Mouse (Mus musculus): ENCODE data around the gene Pomgnt2. TPM values are rescaled to one million over a fixed set of nuclear protein-coding genes. Genes with fewer than 3 reads are reported as not detected.

The Pomgnt2 gene
- total RNA-seq, 2 experiments from 2014 or later = 15.9 to 16.6 TPM

- DNase-seq (ENCODE audit: low spot score) = peak; percentile 84
Observed at GRCm38 (mm10) chr9:122014241-122014667, 17.3 kb upstream of the Pomgnt2 start.

DNA sequence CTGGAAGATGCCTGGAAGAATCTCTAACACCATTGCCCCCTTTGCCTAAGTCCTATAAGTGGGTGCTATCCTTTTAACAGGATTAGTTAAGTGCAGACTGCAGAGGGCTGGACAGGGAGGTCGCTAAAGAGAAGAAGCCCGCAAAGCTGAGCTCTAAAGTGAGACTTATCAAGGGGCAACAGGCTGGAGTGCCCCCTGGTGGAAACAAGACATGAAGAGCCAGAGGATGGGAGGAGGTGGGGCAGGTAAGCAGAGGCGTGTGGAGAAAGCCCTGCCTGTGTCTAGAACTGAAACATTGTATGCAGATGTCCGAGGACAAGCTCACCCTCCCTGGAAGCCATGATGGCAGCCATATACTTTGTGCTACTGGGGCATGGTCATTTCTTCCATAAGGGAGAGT, 16.7 kb upstream of the Pomgnt2 start:
- no peak for DNase-seq (ENCODE audit: low spot score)

GRCm38 (mm10) chr9:122012816-122013215, 15.9 kb upstream of the Pomgnt2 start:
- no peak for DNase-seq (ENCODE audit: low spot score)

DNA sequence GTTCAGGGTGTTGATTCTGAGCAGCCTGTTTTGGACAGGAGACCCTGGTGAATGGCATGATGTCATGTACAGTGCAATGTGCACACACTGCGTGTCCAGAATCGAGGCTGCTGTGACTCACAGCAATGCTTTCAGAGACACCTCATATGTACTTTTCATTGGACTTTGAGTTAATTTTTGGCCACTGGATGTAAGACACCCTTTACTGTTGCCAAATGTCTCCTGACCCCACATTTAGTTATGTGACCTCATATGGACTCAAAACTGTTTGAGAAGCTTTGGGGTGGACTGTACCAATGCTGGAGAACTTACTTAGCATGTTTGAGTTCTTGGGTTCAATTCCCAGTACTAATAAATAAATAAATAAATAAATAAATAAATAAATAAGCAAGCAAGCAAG, 13.8 kb upstream of the Pomgnt2 start:
- no peak for DNase-seq (ENCODE audit: low spot score)

- DNase-seq (ENCODE audit: low spot score) = no peak
Observed at GRCm38 (mm10) chr9:122008876-122009275, 12.0 kb upstream of the Pomgnt2 start.

DNA sequence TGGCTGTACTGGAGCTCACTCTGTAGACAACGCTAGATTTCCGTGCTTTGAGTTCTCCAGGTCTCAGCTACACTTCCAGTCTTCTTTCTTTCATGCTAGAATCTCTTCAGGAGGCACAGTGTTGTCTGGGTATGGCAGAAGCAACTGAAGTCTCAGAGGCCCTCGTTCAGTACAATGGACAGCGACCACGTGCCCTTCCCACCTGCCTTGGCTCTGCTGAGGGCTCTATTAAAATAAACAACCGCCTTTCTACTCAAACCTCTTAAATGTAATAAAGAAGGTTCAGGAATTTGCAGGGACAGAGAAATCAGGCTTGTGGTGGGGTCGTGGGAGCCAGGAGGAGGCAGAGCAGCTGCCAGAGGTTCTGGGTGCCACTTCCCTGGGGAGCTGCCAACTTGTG, 9.7 kb upstream of the Pomgnt2 start:
- no peak for DNase-seq (ENCODE audit: low spot score)

DNA sequence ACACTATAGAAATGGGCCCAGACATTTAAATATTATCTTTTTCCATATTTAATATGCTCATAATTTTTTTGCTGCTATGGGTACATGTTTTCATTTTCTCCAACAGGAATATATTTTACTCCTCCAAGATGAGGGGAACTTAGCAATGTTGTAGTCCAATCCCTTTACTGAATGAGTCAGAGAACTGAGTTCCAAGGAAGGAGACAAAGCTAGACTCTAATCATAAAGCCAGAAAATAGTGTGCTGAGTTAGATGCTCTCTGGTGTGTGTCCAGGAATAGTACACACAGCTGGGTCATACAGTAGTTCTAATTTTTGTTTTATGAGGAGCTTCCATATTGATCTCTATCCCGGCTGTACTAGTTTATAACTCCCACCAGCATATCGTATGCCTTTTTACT, 9.3 kb upstream of the Pomgnt2 start:
- no peak for DNase-seq (ENCODE audit: low spot score)

DNA sequence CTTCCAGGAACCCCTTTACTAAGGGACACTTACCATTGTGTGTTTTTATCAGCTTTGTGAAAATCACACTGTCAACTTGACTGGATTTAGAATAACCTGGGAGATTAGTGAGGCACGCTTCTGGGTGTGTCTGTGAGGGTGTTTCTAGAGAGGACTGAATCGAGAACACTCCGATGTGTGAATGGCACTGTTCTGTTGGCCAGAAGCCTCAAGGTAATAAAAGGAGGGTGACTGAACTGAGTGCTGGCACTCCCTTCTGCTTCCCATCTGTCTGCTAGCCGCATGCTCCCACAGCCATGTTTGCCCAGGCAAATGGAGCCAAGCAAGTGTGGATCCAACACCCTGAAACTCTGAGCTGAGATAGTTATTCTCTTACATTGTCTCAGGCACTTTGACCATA, 1.1 kb upstream of the Pomgnt2 start:
- no peak for DNase-seq (ENCODE audit: low spot score)

DNA sequence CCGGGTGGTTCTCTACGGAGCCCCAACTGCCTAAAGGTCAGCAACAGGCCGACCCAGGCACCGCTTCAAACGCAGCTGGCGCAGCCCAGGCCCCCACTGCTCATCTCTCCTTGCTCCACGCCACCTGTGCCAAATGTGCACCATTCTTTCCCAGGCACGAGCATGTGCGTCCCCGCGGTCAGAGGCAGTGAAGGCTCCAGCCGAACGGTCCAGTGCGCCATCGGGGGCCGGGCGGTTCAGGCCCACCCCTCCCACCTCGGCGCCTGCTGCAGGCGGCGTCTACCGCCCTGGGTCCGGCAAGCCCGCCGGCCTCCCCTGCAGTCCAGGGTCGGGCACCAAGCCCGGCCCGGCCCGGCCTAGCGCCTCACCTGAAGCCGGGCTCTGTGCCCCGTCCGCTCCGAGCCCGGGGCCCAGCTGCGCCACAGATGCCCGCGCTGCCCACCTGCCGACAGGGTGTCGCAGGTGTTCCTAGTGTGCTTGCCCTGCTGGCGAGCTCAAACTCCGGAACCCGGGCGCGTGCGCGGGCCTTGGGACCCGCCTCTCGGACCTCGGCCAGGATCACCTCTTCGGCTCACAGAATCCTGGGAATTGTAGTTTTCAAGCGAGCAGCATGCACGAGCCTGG, 1.3 kb downstream of the Pomgnt2 start:
- peak; percentile 90 for DNase-seq (ENCODE audit: low spot score)

DNA sequence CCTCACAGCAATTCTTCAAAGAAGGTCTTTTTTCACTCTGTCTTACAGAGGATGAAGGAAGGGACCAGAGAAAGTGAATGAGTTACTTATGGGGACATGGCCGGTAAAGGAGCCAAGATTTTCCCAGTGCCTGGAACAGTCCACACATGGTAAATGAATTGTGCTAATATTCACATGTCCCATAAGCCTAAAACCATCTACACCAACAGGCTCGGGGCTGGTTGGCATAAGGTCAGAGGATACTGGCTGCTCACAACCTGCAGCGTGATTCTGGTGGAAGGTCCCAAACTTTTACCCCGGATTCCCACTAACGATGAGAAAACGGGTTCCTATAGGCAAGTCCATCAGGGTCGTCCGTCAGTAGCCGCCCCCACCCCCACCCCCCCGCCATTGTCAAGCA, 1.8 kb downstream of the Pomgnt2 start:
- no peak for DNase-seq (ENCODE audit: low spot score)

- DNase-seq (ENCODE audit: low spot score) = no peak
Observed at GRCm38 (mm10) chr9:121993047-121993446, 3.9 kb downstream of the Pomgnt2 start.

- DNase-seq (ENCODE audit: low spot score) = no peak
Observed at GRCm38 (mm10) chr9:121991041-121991440, 5.9 kb downstream of the Pomgnt2 start.

- no peak for DNase-seq (ENCODE audit: low spot score)
Observed at GRCm38 (mm10) chr9:121989536-121989935, 7.4 kb downstream of the Pomgnt2 start.

GRCm38 (mm10) chr9:121988910-121989309, 8.0 kb downstream of the Pomgnt2 start:
- DNase-seq (ENCODE audit: low spot score) = no peak

DNA sequence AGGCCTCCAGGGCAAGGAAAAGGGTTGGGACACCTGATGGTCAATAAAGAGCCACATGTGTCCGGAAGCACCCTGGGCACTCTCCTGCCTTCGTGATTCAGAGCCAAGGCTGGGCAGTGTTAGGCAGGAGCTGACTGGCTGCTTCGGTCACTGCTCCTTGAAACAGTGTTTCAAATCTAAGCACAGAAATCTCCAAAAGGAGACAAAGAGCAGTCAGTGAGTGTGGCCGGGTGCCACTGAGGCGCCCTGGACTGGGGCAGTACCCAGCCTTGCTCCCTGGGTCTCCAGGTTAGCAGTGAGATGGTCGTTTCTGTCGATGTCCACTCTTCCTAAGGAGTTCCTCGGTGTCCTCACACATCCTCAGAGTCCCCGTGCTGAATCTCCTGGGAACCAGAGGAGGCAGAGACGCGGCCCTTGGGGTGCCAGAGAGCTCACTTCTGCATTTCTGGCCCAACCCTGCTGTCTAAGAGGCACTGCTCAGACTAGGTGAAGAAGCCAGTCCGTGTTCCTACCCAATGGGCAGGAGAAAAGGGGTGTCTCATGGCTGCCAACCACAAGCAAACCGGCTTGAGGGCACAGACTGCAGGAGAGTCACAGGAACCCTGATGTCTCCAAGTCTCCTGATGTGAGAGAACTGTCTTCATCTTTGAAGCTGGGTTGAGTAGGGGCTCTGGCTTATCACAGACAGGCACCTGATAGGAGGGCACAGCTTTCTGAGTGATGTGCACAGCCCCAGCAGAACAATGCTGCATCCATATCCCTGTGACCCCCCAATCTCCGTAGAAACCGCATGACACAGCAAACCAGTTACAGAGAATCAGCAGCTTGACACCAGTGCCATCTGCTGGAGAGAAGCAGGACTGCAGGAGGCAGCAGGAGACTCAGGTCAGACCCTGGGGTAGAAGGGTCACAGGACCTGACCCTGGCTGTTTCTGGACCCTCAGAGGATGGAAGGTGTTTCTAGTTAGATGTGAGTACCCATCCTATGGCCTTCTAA, 12.1 kb downstream of the Pomgnt2 start:
- peak; percentile 78 for DNase-seq (ENCODE audit: low spot score)

DNA sequence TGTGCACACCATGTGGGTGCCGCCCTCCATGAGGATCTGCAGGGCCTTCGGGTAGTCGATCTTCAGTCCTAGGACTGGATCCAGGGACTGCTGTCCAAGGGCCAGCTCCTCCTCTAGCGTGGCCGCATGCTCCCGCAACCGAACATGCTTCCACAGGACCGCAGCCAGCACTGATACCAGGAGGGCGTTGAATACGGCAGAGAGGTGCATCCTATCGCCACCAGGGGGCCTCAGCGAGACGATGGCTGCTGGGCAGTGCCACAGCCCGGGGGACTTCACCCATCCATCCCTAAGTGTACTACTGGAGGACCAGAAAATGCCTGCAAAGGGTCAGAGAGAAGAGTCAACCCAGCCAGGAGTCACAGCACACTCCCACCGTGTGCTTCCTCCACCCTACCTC, 13.4 kb downstream of the Pomgnt2 start:
- peak; percentile 79 for DNase-seq (ENCODE audit: low spot score)

- DNase-seq (ENCODE audit: low spot score) = no peak
Observed at GRCm38 (mm10) chr9:121982665-121983064, 14.2 kb downstream of the Pomgnt2 start.

DNA sequence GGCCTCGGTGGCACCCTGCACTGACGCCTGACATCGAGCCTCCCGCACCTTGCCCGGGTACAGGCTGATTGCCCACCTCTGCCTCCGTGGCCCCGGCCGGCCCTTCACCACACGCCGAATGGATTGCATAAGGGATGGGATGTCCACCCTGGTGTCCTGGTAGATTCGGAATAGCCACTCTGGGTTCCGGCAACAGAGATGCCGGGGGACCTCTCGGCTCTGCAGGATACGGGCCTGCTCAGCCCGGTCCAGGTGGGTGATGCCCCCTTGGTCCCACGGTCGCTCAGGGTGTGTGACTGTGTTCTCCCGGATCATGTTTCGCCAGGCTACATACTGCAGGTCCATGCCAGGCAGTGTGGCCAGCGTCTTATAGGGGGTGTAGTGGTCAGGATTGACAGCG, 14.7 kb downstream of the Pomgnt2 start:
- DNase-seq (ENCODE audit: low spot score) = no peak

DNA sequence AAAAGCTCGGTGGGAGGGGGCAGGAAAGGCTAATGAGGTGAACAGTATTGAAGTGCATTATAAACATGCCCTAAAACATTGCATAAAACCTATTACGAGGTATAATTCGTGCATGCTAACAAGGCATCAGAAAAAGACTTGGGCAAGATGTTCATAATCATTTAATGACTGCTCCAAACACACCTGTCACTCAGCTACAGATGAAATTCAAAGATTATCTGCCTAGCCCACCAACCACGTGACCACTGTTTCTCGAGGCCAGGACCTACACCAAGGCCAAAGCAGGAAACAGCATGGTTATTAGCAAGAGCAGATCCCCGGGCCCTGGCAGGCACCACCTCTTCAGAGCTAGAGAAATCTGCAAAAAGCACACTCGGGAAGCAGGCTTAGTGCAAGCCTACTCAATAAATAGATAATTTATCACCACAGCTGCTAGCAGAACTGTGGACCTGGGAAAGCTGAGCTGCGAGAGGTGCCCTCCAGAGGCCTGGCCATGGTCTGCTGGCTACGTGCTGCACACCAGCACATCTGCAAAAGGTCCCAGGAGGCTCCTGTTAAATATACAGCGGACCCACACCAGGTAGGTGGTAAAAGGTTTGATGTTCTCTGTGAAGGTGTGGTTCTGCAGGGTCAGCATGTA, 15.3 kb downstream of the Pomgnt2 start:
- DNase-seq (ENCODE audit: low spot score) = no peak

DNA sequence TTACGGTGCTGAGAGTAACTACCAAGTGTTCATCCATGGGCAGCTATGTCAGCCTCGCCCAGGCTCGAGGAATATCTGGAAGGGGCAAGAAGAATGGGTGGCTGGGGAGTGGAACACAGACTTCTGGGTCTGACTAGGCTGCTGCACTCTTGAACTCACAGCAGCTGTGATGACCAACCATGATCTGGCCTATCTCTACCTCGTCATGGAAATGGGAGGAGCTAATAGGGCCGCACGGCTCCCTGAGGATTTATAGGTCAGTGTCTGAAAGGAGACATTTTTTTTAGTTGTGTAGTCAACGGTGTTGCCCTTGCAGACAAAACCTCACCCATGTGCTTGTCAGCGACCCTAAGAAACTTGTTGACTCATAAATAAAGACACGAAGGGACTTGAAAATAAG, 15.9 kb downstream of the Pomgnt2 start:
- DNase-seq (ENCODE audit: low spot score) = no peak

GRCm38 (mm10) chr9:121975321-121975720, 21.6 kb downstream of the Pomgnt2 start:
- no peak for DNase-seq (ENCODE audit: low spot score)

Measured in gastrocnemius, adult 18-20 months (tissue).